Mouse (Mus musculus) thymus, postnatal 10 days (tissue): ENCODE measurements around the gene Smyd3.

Source experiments
- DNase-seq, 2 experiments: peaks; one replicate each; pipeline ENCODE4 v3.0.0; 2021; ENCODE audit warnings: low spot score in 2 of 2

Gene Smyd3

DNA sequence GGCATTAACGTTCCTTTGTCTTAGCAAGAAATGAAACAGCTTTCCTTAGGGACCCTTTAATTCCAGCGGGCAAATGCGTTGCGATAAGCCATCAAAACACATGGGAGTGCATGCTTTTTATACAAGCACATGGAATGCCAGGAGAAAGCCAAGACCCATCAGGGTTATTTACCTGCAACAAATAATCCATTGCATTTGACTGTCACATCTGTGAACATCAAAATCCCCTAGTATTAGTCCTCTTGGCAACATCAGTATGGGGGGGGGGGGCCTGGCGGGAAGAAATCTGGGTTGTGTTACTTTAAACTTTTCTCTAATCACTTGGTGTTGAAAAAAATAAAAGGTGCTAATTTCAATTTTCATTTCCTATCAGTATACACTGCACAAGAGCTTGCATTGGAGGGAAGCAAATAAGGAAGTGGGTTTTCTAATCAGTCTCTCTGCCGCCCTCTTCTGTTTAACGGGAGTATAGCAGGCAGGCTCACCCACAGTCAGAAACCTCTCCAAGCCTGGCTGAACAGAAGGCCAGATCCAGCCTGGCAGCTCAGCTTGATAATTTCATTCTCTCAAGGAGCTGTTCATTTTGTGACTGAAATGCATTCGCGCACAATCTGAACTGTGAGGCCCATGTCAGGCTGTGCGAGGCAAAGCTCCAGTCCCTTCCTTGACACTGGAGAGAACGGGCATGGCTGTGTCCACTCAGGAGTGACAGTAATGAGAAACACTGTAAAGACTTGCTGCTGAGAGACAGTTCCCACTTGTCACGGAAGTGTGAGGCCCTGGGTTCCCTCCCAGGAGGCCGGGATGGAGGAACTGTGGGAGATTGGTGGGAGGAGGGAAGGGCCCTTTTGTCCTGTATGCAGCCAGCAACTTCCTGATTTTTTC lies 285.8 kb downstream of the Smyd3 start:
- DNase-seq, result peak; percentile 12 to 72

DNA sequence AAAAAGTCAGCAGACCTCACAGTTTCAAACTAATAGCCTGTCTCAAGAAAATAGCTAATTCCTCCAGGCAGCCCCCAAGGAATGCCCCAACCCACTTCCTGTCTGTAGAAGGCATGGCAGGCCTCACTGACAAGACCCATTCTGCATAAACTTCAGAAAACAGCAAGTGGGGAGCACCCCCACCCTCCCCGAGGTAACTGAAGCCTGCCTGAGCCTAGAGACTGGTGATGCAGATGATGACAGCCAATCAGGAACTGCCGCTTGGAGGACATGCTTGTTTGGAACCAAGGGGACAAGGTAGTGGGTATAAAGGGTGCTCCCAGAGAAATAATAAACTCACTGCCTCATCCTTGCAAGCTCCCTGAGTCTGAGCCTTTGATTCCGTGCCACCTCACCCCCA lies 288.3 kb downstream of the Smyd3 start:
- peak in 1 of 2 experiments; percentile 17 for DNase-seq

DNA sequence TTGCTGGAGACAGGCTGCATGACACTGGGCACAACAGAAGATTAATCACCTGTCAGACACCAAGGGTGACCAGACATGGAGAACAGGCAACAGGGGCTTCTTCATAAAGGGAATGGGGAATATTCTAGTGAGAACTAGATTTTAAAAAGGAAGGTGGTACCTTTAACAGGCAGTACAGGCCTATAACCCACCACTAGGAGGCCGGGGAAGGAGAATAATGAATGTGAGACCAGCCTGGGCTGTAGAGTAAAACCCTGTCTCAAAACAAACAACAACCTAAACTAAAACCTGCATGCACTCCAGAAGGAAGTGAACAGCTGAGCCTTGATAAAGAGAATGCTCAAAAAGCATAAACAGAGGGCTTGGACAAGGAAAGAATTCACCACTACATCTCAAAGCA lies 297.6 kb downstream of the Smyd3 start:
- no peak for DNase-seq

DNA sequence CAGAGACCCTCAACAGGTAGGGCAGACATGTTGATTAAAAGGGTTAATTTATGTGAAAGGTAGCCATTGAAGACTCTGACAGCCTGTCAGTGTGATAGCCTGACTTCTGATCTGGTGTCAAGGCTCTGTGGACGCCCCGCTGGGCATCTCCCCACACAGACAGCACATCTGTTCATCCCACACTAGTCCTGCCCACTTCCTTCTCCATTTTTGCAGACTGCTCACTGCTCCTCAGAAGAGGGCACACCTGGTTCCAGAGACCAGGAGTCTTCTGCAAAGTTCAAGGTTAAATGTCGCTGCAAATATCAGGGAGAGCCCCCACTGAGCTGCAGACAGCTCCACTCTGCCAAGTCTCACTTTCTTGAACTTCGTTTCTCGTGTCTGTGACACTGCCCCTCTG lies 299.8 kb downstream of the Smyd3 start:
- DNase-seq, result no peak

DNA sequence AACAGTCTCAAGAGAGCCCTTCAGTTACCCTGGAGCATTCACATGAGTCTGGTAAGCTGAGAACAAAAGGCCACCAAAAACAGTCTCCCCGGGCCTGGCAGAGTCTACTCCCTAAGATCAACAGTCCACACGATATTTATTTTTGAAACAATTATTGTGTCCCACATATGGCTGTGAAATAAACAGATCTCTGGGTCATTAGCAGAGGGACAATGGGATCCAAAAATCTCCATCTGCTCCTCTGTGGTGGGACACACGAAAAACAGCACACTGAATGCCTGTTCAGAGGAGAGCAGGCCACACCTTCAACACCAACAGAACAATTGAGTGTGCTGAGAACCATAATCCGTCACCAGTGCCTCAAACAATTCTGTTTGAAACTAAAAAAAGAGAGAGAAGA lies 300.8 kb downstream of the Smyd3 start:
- DNase-seq, result no peak

DNA sequence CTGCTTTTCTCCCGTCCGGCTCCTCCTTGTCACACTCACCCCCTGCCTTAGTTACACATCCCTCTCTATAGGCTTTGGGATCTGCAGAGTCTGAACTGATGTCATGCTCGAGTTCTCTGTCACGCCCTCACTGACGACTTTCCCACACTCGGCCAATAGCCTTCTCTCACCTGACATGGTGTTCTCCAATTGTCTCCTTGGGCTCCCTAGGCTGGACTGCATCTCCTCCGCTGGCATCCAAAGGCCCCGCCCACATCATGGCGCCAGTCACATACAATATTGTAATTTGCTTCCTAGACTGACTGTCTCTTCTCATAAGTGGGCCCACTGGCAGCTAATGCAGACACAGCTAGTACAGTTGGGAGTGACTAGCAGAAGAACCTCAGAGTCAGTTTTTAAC lies 304.5 kb downstream of the Smyd3 start:
- DNase-seq, result no peak

DNA sequence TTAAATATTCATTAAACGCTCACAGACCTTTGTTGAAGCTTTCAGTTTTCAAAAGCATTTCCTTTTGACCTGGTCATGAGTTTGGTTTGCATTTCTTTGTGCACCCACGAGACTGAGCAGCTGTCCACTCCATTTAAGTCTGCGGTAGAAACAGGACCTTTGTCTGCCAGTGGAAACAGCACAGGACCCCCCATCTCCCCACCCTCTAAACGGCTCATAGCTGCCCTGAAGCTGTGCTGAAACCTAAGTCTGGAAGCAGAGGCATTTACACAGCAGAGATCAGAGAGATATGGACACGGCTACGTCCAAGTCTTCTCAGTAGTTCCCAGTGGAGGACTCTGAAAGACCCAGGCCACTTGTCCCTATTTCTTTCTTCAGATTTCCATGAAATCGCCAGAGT lies 305.5 kb downstream of the Smyd3 start:
- no peak for DNase-seq

DNA sequence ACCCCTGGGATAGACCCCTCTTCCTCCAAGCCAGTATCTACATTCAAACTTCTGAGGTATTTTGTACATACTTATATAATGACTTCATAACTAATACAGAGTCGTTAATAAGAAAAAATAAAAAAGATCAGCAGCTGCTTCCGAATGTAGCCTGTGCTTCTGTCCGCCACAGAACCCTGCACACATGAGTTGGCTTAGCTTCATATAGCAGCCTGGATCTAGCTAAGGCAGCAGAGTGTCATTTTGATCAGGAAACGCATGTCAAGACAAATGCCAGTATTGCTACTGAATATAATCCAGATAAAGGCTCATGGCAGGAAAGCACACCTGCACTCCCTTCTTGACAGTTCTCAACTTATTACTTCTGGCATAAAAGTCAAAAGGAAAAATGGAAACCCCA lies 306.5 kb downstream of the Smyd3 start:
- DNase-seq, result no peak

DNA sequence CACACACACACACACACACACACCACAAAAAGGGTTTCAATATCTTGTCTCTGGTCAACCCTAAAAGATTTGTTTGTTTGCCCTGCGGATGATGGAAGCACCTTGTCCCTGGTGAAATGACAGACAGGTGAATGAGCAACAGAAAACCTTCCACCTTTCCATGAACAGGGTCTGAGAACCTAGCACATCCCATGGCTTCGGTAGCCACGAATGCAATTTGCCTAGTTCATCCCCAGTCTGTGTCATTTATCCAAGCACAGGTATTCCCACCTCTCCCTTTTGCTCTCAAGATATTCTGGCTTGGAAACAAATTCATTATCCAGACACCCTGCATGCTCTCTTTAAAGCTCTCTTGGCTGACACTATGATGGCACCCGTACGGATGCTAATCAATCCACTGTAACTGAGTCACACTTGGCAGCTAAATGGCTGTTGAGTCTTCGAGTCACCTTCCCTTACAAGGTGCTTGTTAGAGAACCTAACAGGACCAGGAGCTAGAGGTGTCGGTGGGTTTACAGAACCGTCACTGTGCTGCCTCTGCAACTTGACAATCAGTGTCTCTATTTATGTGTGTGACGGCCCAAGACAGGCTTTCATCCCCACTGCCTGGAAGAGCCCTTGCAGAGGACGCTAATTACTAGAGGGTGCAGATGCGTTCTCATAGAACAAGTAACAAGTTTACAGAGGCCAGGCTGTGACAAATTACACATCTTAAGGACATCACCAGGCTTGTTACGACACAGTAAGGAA lies 309.8 kb downstream of the Smyd3 start:
- no peak for DNase-seq

DNA sequence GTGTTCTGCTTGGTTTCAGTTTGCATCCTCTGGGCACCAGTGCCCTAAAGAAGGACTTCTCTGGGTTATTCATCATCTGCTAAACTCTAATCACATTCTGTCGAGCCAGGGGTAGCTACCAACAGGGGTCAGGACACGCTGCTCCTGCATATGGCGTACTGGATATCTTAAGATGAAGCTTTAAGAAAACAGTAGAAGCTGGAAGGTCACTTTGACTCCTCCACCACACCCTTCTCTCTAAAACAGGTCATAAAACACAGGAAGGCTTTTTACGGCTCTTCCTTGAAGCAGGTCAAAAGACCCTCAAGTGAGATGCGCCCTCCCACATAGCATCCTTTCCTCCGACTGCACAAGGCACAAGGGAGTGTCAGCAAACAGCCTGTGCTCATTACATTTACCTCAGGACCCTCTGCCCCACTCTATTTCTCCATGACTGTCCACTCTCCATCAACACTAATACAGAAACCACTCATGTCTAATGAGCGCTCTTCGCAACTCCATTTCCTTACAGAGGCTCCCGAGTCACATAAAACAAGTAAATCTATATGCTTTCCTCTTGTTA lies 310.6 kb downstream of the Smyd3 start:
- no peak for DNase-seq

DNA sequence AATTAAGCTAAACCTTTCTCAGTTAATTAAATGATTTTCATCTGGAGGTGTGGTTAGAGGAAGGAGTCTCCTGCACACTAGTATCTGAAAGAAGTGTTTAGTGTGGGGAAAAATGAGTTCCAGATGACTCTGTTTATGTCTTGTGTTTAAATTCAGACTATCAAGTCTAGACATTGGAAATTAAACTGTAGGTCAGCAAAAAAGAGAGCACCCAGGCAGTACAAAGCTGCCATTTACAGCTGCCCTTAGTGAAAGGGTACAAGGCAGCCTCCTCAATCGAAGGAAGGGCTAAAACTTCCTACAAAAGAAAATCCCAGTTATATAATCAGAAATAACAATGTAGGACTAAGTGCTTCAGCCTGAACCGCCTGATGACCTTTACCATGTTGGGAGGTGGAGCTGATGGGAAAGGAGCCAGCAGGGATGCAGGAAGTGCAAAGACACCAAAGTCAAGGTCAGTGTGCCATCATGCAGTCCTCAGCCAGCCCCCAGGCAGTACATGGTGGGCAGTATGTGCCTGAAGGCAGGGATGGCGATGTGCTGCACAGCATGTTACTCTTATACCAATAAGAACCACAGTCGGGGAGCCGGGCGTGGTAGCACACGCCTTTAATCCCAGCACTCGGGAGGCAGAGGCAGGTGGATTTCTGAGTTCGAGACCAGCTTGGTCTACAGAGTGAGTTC lies 319.2 kb downstream of the Smyd3 start:
- DNase-seq, result no peak

DNA sequence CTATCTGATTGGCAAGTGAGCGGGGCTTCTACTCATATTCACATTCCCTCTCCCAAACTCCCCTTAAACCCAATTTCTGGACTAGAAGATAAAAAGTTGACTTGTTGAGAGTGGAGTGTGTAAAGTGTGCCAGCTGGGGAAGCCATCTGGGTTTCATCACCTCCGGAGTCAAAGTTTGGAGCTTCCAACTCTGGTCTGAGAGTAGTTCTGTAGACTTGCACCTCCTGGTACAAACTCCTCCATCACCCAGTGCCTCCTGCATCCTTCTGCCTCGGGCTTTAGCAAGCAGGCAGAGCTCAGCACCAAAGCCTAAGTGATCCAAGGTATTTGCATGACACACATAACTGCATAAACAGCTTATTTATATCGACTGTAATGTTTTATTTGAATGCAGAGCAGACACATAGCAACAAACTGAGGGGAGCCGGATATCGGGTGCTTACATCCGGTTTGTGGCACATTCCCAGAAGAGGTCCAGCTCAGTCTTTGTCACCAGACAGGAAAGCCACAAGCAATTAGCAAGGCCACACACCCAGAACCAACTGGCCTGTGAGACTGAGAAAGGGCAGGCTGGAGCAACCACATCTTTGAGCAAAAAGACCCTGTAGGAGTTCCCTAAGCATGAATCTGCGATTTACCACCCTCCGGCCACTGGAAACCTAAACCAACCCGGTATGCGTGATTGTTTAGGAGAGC lies 319.9 kb downstream of the Smyd3 start:
- DNase-seq, result no peak

DNA sequence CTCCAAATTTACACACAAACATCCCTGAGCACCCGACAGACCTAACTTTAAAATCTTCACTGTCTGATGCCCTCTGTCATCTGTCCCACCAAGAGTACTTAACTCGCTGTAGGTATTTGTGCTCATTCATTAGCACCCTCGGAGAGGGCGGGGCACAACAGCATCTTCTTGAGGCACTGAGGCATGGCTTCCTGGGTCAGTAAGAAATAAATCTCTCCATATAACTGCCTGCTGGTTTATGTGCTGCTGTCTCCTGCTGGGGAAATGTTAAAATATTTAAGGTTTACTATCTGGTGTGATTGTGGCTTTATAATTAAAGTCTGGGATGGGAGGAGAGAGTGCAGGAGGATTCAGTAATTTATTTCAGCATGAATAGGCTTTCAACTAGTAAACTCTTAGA lies 320.7 kb downstream of the Smyd3 start:
- no peak for DNase-seq

DNA sequence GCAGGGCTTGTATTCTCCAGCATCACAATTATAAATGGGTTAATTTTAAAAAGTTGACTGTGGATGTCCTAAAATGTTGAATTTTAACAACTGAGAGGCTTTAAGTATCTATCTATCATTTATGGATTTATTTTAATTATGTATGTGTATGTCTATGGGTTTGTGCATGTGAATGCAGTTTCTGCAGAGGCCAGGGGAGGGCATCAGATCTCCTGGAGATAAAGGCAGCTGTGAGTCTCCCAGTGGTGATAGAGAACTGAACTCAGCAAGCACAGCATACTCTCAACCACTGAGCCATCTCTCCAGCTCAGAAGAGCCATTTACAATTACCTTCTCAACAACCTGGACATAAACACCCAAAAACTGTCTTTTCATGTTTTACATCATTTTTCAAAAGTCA lies 321.4 kb downstream of the Smyd3 start:
- DNase-seq, result peak in 1 of 2 experiments; percentile 15

DNA sequence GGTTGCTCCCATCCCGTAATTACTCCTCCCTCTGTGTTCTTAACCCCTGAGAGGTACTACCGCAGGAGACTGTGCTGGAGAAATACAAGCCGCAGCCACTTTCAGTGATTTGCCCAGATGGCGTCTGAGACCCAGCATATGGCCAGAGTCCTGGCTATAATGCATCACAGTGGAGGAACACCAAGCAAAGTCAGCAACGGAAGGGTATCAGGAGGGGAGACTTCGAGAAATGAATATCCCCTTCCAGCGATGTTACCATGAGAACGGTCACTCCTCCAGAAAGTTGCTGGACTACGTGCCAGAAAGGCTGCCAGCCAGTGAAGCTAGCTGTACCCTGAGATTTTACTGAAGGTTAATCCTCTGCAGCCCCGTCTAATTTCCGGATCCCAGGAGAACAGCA lies 325.1 kb downstream of the Smyd3 start:
- no peak for DNase-seq

DNA sequence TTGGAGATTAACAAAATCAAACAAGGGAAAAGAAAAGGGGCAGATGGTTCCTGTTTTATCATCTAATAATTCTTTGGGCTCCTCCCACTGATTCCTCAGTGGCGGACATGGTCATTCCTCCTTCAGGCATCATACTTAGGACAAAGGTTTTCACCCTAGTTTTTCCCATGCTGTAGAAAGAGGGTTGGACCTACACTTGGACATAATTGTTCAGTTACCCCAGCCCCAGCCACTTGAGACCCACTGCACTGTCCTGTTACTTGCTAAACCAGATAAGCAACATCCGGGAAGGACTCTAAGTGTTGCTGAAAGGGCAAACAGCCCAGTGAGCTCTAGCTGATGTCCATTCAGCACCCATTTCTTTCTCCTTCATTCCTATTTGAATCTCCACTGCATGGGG lies 327.0 kb downstream of the Smyd3 start:
- DNase-seq, result no peak

DNA sequence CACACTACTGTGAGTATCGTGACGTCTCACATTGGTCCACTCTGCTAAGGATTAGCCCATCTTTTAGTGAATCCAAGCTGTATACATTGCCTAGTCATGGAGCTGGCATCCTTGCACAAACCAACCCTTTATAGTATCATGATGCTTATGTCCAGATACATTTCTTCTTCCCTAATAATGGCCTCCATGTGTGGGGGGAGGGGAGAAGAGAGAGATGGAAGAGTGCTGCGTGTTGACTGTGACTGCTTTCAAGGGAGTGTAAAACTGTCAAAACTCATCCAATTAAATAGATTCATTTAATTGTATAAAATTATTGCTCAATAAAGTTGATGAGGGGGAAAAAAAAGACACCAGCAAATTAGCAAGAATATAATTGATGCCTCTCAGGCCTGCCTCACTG lies 330.7 kb downstream of the Smyd3 start:
- DNase-seq, result no peak

DNA sequence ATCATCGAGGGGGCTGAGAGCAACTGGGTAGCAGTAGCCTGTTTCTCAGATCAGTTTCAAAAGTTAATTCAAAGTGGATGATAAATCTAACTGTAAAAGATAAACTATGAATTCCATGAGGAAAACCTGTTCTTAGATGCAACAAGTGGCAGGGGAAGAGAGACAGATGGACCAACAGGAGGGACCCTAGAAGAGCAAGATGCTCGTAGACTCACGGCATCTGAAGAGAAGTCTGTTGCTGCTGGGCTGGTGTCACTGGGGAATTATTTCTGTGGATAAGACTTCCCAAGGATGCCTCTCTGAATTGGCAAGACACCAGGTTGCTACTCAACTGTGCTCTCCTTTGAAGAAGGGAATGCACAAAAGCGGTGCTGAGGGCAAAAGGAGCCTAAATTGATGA lies 333.2 kb downstream of the Smyd3 start:
- no peak for DNase-seq

DNA sequence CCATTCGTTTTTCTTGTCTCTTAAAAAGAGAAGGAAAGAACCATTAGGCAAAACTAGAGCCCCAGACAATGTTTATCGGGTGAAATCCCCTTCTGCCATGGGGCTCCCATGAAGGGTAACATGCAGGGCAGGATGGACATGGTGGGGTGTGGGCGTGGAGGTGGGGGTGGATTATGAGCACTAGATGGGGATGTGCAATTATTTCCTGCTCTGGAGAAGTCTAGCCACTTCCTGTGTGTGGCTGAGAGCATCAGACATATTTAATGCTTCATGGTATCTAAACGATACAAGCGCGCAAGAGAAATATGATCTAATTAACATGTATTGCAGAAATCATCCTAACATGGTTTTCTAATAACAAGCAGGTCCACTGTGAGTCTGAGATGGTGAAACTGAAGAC lies 334.3 kb downstream of the Smyd3 start:
- no peak for DNase-seq

DNA sequence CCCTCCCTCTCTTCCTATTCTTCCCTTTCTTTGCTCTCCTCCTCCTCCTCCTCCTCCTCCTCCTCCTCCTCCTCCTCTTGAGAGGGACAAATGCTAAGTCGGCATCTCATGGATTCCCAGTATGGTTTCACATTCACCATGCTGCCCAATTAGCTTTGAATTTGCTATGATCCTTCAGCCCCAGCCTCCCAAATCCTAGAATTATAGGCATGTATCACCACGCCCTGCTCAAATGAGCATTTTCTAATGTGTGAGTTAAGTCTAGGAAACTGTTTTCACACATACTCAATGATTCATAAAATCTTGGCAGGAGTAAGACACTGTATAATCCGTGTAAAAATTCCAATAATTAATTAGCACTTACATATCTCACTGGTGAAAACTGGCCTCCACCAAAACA lies 337.3 kb downstream of the Smyd3 start:
- DNase-seq, result no peak

DNA sequence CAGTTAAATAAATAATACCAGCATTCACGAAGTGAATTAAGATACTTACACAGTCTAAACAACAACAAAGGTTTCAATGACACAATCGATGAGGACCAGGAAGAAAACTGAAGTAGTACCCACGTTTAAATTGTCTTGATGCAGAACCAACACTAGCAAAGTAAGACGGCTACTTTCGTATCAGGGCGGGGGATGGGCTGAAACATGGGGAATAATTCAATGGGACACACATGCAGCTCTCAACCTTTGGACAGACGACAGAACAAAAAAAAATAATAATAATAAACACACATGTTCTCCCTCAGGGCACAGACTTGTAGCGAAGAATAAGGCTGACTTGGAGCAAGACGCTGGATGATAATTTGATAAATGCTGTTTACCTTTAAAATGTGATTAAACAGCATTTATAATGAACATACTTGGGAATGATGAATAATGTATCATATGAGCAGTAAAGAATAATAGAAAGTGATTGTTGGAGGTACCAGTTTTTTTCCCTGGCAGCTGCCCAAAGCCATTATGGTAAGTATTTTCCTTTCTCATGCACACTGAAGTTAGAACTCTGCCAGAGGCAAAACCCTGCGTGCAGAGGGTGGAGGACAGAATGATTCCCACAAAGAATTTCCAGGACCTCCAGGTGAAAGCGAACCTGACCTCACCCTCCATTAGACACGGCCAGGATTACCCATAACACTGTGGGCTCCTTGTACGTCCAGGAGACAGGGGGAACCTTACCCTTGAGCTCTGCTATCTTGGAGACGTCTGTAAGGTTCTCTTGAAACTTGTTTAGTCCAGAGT lies 340.8 kb downstream of the Smyd3 start:
- DNase-seq, result no peak
